7 mouse cellular contexts compared by ENCODE assay signal in genomic region chr11:12465229-12465628, GRCm38 (mm10). TPM values are rescaled to one million over a fixed set of nuclear protein-coding genes. Genes with fewer than 3 reads are reported as not detected.
A peak's percentile ranks its signal among the peaks of the same experiment; 100 is the strongest.
DNase-seq lines count a peak whose midpoint lies in the region; ATAC-seq and TF ChIP-seq lines count a peak whose summit lies in the region.

No protein-coding gene starts in this region.

- peak overlapping the region; percentile 82 for H3K9ac ChIP-seq in hindbrain, embryonic 13.5 days
- no peak overlapping the region for H3K9ac ChIP-seq in liver, embryonic 14.5 days (replicated peaks)

- no peak for DNase-seq in testis, postnatal 14 days (ENCODE audit: low spot score)
- no peak for DNase-seq in liver, embryonic 14.5 days (ENCODE audit: low read depth in 3 of 3, low spot score in 3 of 3)
- DNase-seq in thymus, postnatal 36 days = no peak
- DNase-seq in embryo, embryonic 9.5 days (ENCODE audit: extremely low spot score) = no peak

- H3K4me3 ChIP-seq in testis, adult 2 months (ENCODE audit: control insufficient read depth, low read depth, low read length) = peak overlapping the region; percentile 76
- H3K4me3 ChIP-seq in hindbrain, embryonic 13.5 days = peak overlapping the region; percentile 72
- peak overlapping the region; percentile 43; a peak in 2 of 4 replicates for H3K4me3 ChIP-seq in liver, embryonic 14.5 days (ENCODE audit: insufficient read depth in 1 of 2, low read depth in 2 of 2, low read length in 2 of 2)

- 42% methylated on average over 1 of the region's 1 CpGs for WGBS in hindbrain, embryonic 13.5 days
- 68% methylated on average over 1 of the region's 1 CpGs for WGBS in liver, embryonic 14.5 days (ENCODE audit: insufficient replicate concordance)

- no peaks in the 10 kb centered on the region for H3K27me3 ChIP-seq in testis, adult 2 months (ENCODE audit: control insufficient read depth, insufficient read depth, low read length)
- peaks cover 27% of the 10 kb centered on the region for H3K27me3 ChIP-seq in hindbrain, embryonic 13.5 days
- peaks cover 15% of the 10 kb centered on the region for H3K27me3 ChIP-seq in liver, embryonic 14.5 days (ENCODE audit: control insufficient read depth, insufficient read depth, low read length)

- no peak overlapping the region for H3K27ac ChIP-seq in testis, adult 2 months (ENCODE audit: control insufficient read depth, insufficient read depth, low read depth, low read length)
- no peak overlapping the region for H3K27ac ChIP-seq in hindbrain, embryonic 13.5 days
- H3K27ac ChIP-seq in liver, embryonic 14.5 days = no peak overlapping the region

- TF ChIP-seq CTCF in testis, adult 2 months (IDR thresholded peaks at IDR 0.05; ENCODE audit: control insufficient read depth, insufficient read depth, insufficient replicate concordance, low read depth, low read length) = no peak
- TF ChIP-seq CTCF in liver, embryonic 14.5 days (IDR thresholded peaks at IDR 0.05; ENCODE audit: low read depth) = no peak

- H3K36me3 ChIP-seq in testis, adult 2 months (ENCODE audit: control insufficient read depth, insufficient read depth, low read length) = no peaks in the 10 kb centered on the region
- no peaks in the 10 kb centered on the region for H3K36me3 ChIP-seq in hindbrain, embryonic 13.5 days
- H3K36me3 ChIP-seq in liver, embryonic 14.5 days (replicated peaks; ENCODE audit: control insufficient read depth, insufficient read depth, low read depth) = no peaks in the 10 kb centered on the region

- TF ChIP-seq POLR2A in testis, adult 2 months (IDR thresholded peaks at IDR 0.05; ENCODE audit: control insufficient read depth, low read depth, low read length) = no peak

- peaks cover 8% of the 10 kb centered on the region for H3K4me1 ChIP-seq in testis, adult 2 months (ENCODE audit: control insufficient read depth, insufficient read depth, low read length)
- peaks cover 14% of the 10 kb centered on the region for H3K4me1 ChIP-seq in hindbrain, embryonic 13.5 days (replicated peaks)
- H3K4me1 ChIP-seq in liver, embryonic 14.5 days (replicated peaks; ENCODE audit: control insufficient read depth in 2 of 2, insufficient read depth in 2 of 2, low read length in 1 of 2) = no peaks in the 10 kb centered on the region; a peak in 1 of 4 replicates

- no peak for TF ChIP-seq EP300 in liver, embryonic 14.5 days (IDR thresholded peaks at IDR 0.05; ENCODE audit: low read depth)

- no peaks in the 10 kb centered on the region for H3K9me3 ChIP-seq in hindbrain, embryonic 13.5 days
- H3K9me3 ChIP-seq in liver, embryonic 14.5 days (ENCODE audit: control insufficient read depth, low read length) = no peaks in the 10 kb centered on the region

- peak; percentile 11; the same call in 1 of the 2 replicates for ATAC-seq in hindbrain, embryonic 13.5 days (ENCODE audit: low FRiP score)
- ATAC-seq in liver, embryonic 14.5 days (ENCODE audit: insufficient read depth) = no peak
- ATAC-seq in megakaryocyte-erythroid progenitor cell, adult 5-6 weeks (replicated peaks; ENCODE audit: low FRiP score, low TSS enrichment, poor library complexity, severe bottlenecking) = no peak

- H3K4me2 ChIP-seq in hindbrain, embryonic 13.5 days = peak overlapping the region; percentile 92
- peak overlapping the region; percentile 49 for H3K4me2 ChIP-seq in liver, embryonic 14.5 days (ENCODE audit: low read depth)

RNA-seq across cellular contexts. Expression of gene Cobl, which starts 0.5 kb away (rescaled TPM):
- polyA plus RNA-seq in testis, adult 2 months (2012; rRNA removed) = 1.2 and 1.8 TPM in 2 replicates
- polyA plus RNA-seq in hindbrain, embryonic 13.5 days (2015; fragmentation: Nextera tagmentation; extraction: Ambion mirVana) = 8.5 and 8.6 TPM in 2 replicates
- polyA plus RNA-seq in liver, embryonic 14.5 days (2012; rRNA removed) = 0.47 and 0.64 TPM in 2 replicates
- polyA plus RNA-seq in liver, embryonic 14.5 days (2014; fragmentation: Nextera tagmentation; extraction: Ambion mirVana) = 0.56 and 0.73 TPM in 2 replicates
- not detected in 2 replicates for total RNA-seq in megakaryocyte-erythroid progenitor cell, adult 5-6 weeks (2014; fragmentation: Nextera tagmentation)
- not detected in 2 replicates for total RNA-seq in megakaryocyte-erythroid progenitor cell, adult 5-6 weeks (2017)
